Mouse (Mus musculus) lung, postnatal 10 days (tissue): ENCODE results near the gene Gm15293.
"Not testable (repeated sequence)": the region's sequence is repeated elsewhere in the genome, so short reads cannot be mapped to it uniquely, and the experiment has no call there.

Experiments
- DNase-seq: peaks from one replicate; pipeline ENCODE4 v3.0.0; 2021

The Gm15293 gene

DNA sequence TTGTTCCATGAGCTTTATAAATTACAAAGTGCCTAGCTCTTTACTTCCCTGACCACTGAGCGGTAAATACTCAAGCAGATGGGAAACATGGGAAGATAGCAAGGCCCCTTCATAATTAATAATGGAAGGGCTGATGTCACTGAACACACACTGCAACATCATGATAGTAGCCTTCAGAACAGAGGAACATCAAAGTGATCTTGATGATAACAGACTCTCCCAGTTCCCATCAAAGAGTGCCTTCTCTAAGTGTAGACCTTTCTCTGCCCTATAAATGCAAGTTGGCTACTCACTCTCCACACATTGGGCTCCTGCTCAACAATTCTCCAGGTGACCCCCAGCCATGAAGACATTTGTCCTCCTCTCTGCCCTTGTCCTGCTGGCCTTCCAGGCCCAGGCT lies at the start of gene Gm15293:
TSS of gene Gm15293 (plus strand) at position 301 of the 400 bp plus-strand sequence.
- not testable (repeated sequence) for DNase-seq

DNA sequence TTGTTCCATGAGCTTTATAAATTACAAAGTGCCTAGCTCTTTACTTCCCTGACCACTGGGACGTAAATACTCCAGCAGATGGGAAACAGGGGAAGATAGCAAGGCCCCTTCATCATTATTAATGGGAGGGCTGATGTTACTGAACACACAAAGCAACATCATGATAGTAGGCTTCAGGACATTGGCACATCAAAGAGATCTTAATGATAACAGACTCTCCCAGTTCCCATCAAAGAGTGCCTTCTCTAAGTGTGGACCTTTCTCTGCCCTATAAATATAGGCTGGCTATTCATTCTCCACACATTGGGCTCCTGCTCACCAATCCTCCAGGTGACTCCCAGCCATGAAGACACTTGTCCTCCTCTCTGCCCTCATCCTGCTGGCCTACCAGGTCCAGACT lies 39.4 kb upstream of the Gm15293 start, which contains the start of gene Defa22:
TSS of gene Defa22 (plus strand) at position 301 of the 400 bp plus-strand sequence.
- DNase-seq, result not testable (repeated sequence)

DNA sequence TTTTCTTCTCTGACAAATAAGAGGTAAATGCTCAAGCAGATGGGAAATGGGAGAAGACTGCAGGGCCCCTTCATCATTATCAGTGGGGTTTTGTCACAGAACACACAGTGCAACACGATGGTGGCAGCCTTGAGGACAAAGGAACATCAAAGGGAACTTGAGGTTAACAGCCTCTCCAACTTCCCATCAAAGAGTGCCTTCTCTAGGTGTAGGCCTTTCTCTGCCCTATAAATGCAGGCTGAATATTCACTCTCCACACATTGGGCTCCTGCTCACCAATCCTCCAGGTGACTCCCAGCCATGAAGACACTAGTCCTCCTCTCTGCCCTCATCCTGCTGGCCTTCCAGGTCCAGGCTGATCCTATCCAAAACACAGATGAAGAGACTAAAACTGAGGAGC lies 10.0 kb upstream of the Gm15293 start, which contains the start of gene Defa31:
TSS of gene Defa31 (plus strand) at position 301 of the 400 bp plus-strand sequence.
- not testable (repeated sequence) for DNase-seq
